Mouse (Mus musculus) G1E (cell line): ENCODE measurements at regions not wholly inside any gene's neighbourhood (a gene's known extent, or its start where the extent isn't known, plus 50 kb on each side); places are given as distances from the start of the nearest gene placed in this dataset.

Experiments used
- CTCF ChIP-seq: IDR thresholded peaks from 2 replicates; pipeline ENCODE4 v1.5.1; 2012; ENCODE audit warnings: low read depth, low read length, inconsistent platforms, mixed read lengths
- GATA1 ChIP-seq: IDR thresholded peaks from 2 replicates; pipeline ENCODE4 v1.6.1; 2012; ENCODE audit warnings: borderline replicate concordance, low read length, inconsistent platforms, mixed read lengths
- GATA2 ChIP-seq: IDR thresholded peaks from 2 replicates; pipeline ENCODE4 v1.6.1; 2012; ENCODE audit warnings: low read depth, low read length, inconsistent platforms, borderline replicate concordance
- POLR2AphosphoS5 ChIP-seq: IDR thresholded peaks from 2 replicates; pipeline ENCODE4 v1.6.1; 2012; ENCODE audit warnings: low read depth, low read length, inconsistent platforms; ENCODE audit not compliant: insufficient replicate concordance
- TAL1 ChIP-seq: conservative IDR thresholded peaks from 2 replicates; pipeline ENCODE4 v1.6.1; 2012; ENCODE audit warnings: low read depth, low read length, inconsistent platforms, mixed read lengths

- TF ChIP-seq CTCF (no peak), TAL1 (no peak), GATA1 (no peak), POLR2AphosphoS5 (no peak), GATA2 (no peak)
These were observed 202.1 kb downstream of the Ptprc start for GRCm38 (mm10) chr1:137973406-137973805.
